Mouse (Mus musculus): ENCODE results near the gene Il6st. TPM values are rescaled to one million over a fixed set of nuclear protein-coding genes. Genes with fewer than 3 reads are reported as not detected.

The Il6st gene
- polyA plus RNA-seq, 1 experiment from 2014 or later: 37.8 TPM

GRCm38 (mm10) chr13:112457366-112457765, 6.5 kb upstream of the Il6st start:
- Histone ChIP-seq H3K27me3 (replicated peaks) (no peaks in the 10 kb centered on the region), H3K4me3 (replicated peaks) (no peak overlapping the region), H3K27ac (no peak overlapping the region; the same call in 1 of the 2 replicates), H3K36me3 (no peaks in the 10 kb centered on the region), H3K4me1 (replicated peaks) (no peaks in the 10 kb centered on the region), H3K9me3 (no peaks in the 10 kb centered on the region), H3K4me2 (replicated peaks) (no peak overlapping the region), H3K9ac (no peak overlapping the region)
- no peak for ATAC-seq
- WGBS: 43% methylated on average over 6 of the region's 6 CpGs

GRCm38 (mm10) chr13:112458016-112458415, 5.9 kb upstream of the Il6st start:
- no peaks in the 10 kb centered on the region for H3K27me3 ChIP-seq (replicated peaks)
- no peaks in the 10 kb centered on the region for H3K9me3 ChIP-seq
- no peak overlapping the region for H3K9ac ChIP-seq
- 73% methylated on average over 4 of the region's 4 CpGs for WGBS
- no peak overlapping the region for H3K27ac ChIP-seq
- no peak overlapping the region for H3K4me3 ChIP-seq (replicated peaks)
- ATAC-seq: no peak
- H3K36me3 ChIP-seq: no peaks in the 10 kb centered on the region
- H3K4me2 ChIP-seq (replicated peaks): no peak overlapping the region
- no peaks in the 10 kb centered on the region for H3K4me1 ChIP-seq (replicated peaks)

GRCm38 (mm10) chr13:112458435-112459018, 5.3 kb upstream of the Il6st start:
- Histone ChIP-seq H3K9ac (no peak overlapping the region), H3K4me1 (replicated peaks) (no peaks in the 10 kb centered on the region), H3K4me3 (replicated peaks) (no peak overlapping the region), H3K36me3 (no peaks in the 10 kb centered on the region), H3K27me3 (replicated peaks) (no peaks in the 10 kb centered on the region), H3K4me2 (replicated peaks) (no peak overlapping the region), H3K9me3 (no peaks in the 10 kb centered on the region), H3K27ac (no peak overlapping the region)
- 93% methylated on average over 11 of the region's 11 CpGs for WGBS
- ATAC-seq: no peak

GRCm38 (mm10) chr13:112459956-112460355, 3.9 kb upstream of the Il6st start:
- Histone ChIP-seq H3K9me3 (no peaks in the 10 kb centered on the region), H3K27ac (no peak overlapping the region), H3K9ac (no peak overlapping the region), H3K27me3 (replicated peaks) (no peaks in the 10 kb centered on the region), H3K4me2 (replicated peaks) (no peak overlapping the region), H3K4me3 (replicated peaks) (no peak overlapping the region), H3K4me1 (replicated peaks) (no peaks in the 10 kb centered on the region), H3K36me3 (no peaks in the 10 kb centered on the region)
- 80% methylated on average over 6 of the region's 6 CpGs for WGBS
- no peak for ATAC-seq

- WGBS: 69% methylated on average over 6 of the region's 6 CpGs
- Histone ChIP-seq H3K9me3 (no peaks in the 10 kb centered on the region), H3K4me1 (replicated peaks) (peaks cover 8% of the 10 kb centered on the region; the same call in 1 of the 2 replicates), H3K27me3 (replicated peaks) (no peaks in the 10 kb centered on the region), H3K4me3 (replicated peaks) (no peak overlapping the region), H3K4me2 (replicated peaks) (no peak overlapping the region), H3K9ac (no peak overlapping the region), H3K27ac (no peak overlapping the region), H3K36me3 (no peaks in the 10 kb centered on the region)
- ATAC-seq: no peak
Observed at GRCm38 (mm10) chr13:112462411-112462987, 1.4 kb upstream of the Il6st start.

GRCm38 (mm10) chr13:112463337-112463802, 500 bp upstream of the Il6st start:
- Histone ChIP-seq H3K27me3 (replicated peaks) (no peaks in the 10 kb centered on the region), H3K4me1 (replicated peaks) (peaks cover 9% of the 10 kb centered on the region; the same call in 1 of the 2 replicates), H3K9ac (peak overlapping the region; percentile 78), H3K4me3 (replicated peaks) (peak overlapping the region; percentile 88), H3K27ac (peak overlapping the region; percentile 82), H3K9me3 (no peaks in the 10 kb centered on the region), H3K4me2 (replicated peaks) (peak overlapping the region; percentile 80), H3K36me3 (no peaks in the 10 kb centered on the region)
- 4% methylated on average over 17 of the region's 17 CpGs for WGBS
- peak; percentile 88 for ATAC-seq

GRCm38 (mm10) chr13:112464626-112465287, 887 bp downstream of the Il6st start:
- Histone ChIP-seq H3K9ac (peak overlapping the region; percentile 90), H3K4me3 (replicated peaks) (peak overlapping the region; percentile 88), H3K36me3 (no peaks in the 10 kb centered on the region), H3K4me2 (replicated peaks) (peak overlapping the region; percentile 58), H3K4me1 (replicated peaks) (peaks cover 9% of the 10 kb centered on the region; the same call in 1 of the 2 replicates), H3K27ac (peak overlapping the region; percentile 91), H3K27me3 (replicated peaks) (no peaks in the 10 kb centered on the region), H3K9me3 (no peaks in the 10 kb centered on the region)
- WGBS: 3% methylated on average over 18 of the region's 18 CpGs
- ATAC-seq: no peak

GRCm38 (mm10) chr13:112465585-112465984, 1.7 kb downstream of the Il6st start:
- no peak for ATAC-seq
- Histone ChIP-seq H3K9ac (no peak overlapping the region), H3K4me3 (replicated peaks) (peak overlapping the region; percentile 17), H3K27me3 (replicated peaks) (no peaks in the 10 kb centered on the region), H3K4me1 (replicated peaks) (peaks cover 9% of the 10 kb centered on the region; the same call in 1 of the 2 replicates), H3K27ac (no peak overlapping the region; the same call in 1 of the 2 replicates), H3K9me3 (no peaks in the 10 kb centered on the region), H3K36me3 (no peaks in the 10 kb centered on the region), H3K4me2 (replicated peaks) (peak overlapping the region; percentile 53)
- WGBS: 56% methylated on average over 2 of the region's 2 CpGs

GRCm38 (mm10) chr13:112466136-112466945, 2.5 kb downstream of the Il6st start:
- Histone ChIP-seq H3K27ac (no peak overlapping the region), H3K4me3 (replicated peaks) (no peak overlapping the region), H3K27me3 (replicated peaks) (no peaks in the 10 kb centered on the region), H3K9me3 (no peaks in the 10 kb centered on the region), H3K36me3 (no peaks in the 10 kb centered on the region), H3K4me1 (replicated peaks) (peaks cover 9% of the 10 kb centered on the region; the same call in 1 of the 2 replicates), H3K9ac (no peak overlapping the region), H3K4me2 (replicated peaks) (peak overlapping the region; percentile 53)
- ATAC-seq: no peak
- 69% methylated on average over 19 of the region's 19 CpGs for WGBS

- H3K36me3 ChIP-seq: no peaks in the 10 kb centered on the region
- H3K4me1 ChIP-seq (replicated peaks): peaks cover 9% of the 10 kb centered on the region; the same call in 1 of the 2 replicates
- ATAC-seq: no peak
- H3K9me3 ChIP-seq: no peaks in the 10 kb centered on the region
- no peak overlapping the region for H3K9ac ChIP-seq
- no peaks in the 10 kb centered on the region for H3K27me3 ChIP-seq (replicated peaks)
- H3K27ac ChIP-seq: no peak overlapping the region
- WGBS: 78% methylated on average over 3 of the region's 3 CpGs
- H3K4me2 ChIP-seq (replicated peaks): no peak overlapping the region
- no peak overlapping the region for H3K4me3 ChIP-seq (replicated peaks)
Observed at GRCm38 (mm10) chr13:112466946-112467255, 3.0 kb downstream of the Il6st start.

- H3K4me1 ChIP-seq (replicated peaks): peaks cover 9% of the 10 kb centered on the region; the same call in 1 of the 2 replicates
- WGBS: 88% methylated on average over 9 of the region's 9 CpGs
- H3K27me3 ChIP-seq (replicated peaks): no peaks in the 10 kb centered on the region
- no peaks in the 10 kb centered on the region for H3K9me3 ChIP-seq
- no peaks in the 10 kb centered on the region for H3K36me3 ChIP-seq
- H3K4me2 ChIP-seq (replicated peaks): no peak overlapping the region
- no peak for ATAC-seq
- no peak overlapping the region for H3K27ac ChIP-seq
- no peak overlapping the region for H3K4me3 ChIP-seq (replicated peaks)
- H3K9ac ChIP-seq: no peak overlapping the region
Observed at GRCm38 (mm10) chr13:112467384-112467783, 3.5 kb downstream of the Il6st start.

GRCm38 (mm10) chr13:112469491-112469890, 5.6 kb downstream of the Il6st start:
- Histone ChIP-seq H3K9me3 (no peaks in the 10 kb centered on the region), H3K4me2 (replicated peaks) (no peak overlapping the region), H3K4me3 (replicated peaks) (no peak overlapping the region), H3K27ac (no peak overlapping the region), H3K9ac (no peak overlapping the region), H3K36me3 (no peaks in the 10 kb centered on the region), H3K27me3 (replicated peaks) (no peaks in the 10 kb centered on the region), H3K4me1 (replicated peaks) (peaks cover 11% of the 10 kb centered on the region; the same call in 1 of the 2 replicates)
- ATAC-seq: no peak
- 88% methylated on average over 5 of the region's 5 CpGs for WGBS
